Mouse (Mus musculus) lung, postnatal 4 days (tissue): ENCODE measurements around the gene Cntrl.
A peak's percentile ranks its signal among the peaks of the same experiment; 100 is the strongest.

ENCODE experiments used
- DNase-seq, 2 experiments: peaks; one replicate each; pipeline ENCODE4 v3.0.0; 2021

Gene Cntrl

GRCm38 (mm10) chr2:35131991-35132661, 22.8 kb downstream of the Cntrl start:
- DNase-seq: peak; percentile 97

GRCm38 (mm10) chr2:35132662-35133055, 23.4 kb downstream of the Cntrl start:
- DNase-seq: no peak

GRCm38 (mm10) chr2:35133891-35134290, 24.6 kb downstream of the Cntrl start:
- no peak for DNase-seq

GRCm38 (mm10) chr2:35138576-35138975, 29.3 kb downstream of the Cntrl start:
- no peak for DNase-seq

- DNase-seq: no peak
These were observed 32.4 kb downstream of the Cntrl start for GRCm38 (mm10) chr2:35141673-35142072.

- DNase-seq: no peak
These were observed 39.5 kb downstream of the Cntrl start for GRCm38 (mm10) chr2:35148806-35149205.

GRCm38 (mm10) chr2:35151303-35151882, 42.1 kb downstream of the Cntrl start:
- no peak for DNase-seq

- peak in 1 of 2 experiments; percentile 41 for DNase-seq
These were observed 43.9 kb downstream of the Cntrl start for GRCm38 (mm10) chr2:35153179-35153578.

- no peak for DNase-seq
These were observed 44.7 kb downstream of the Cntrl start for GRCm38 (mm10) chr2:35153844-35154554.

- no peak for DNase-seq
These were observed 47.7 kb downstream of the Cntrl start for GRCm38 (mm10) chr2:35156985-35157384.

- no peak for DNase-seq
These were observed 48.5 kb downstream of the Cntrl start for GRCm38 (mm10) chr2:35157836-35158235.

GRCm38 (mm10) chr2:35158358-35158757, 49.1 kb downstream of the Cntrl start:
- DNase-seq: no peak

- peak; percentile 48 to 49 for DNase-seq
These were observed 50.9 kb downstream of the Cntrl start for GRCm38 (mm10) chr2:35160206-35160605.

- DNase-seq: no peak
These were observed 52.7 kb downstream of the Cntrl start for GRCm38 (mm10) chr2:35161846-35162488.

- DNase-seq: no peak
These were observed 54.1 kb downstream of the Cntrl start for GRCm38 (mm10) chr2:35163396-35163795.

GRCm38 (mm10) chr2:35165416-35165815, 56.1 kb downstream of the Cntrl start:
- DNase-seq: no peak

GRCm38 (mm10) chr2:35166816-35167215, 57.5 kb downstream of the Cntrl start:
- no peak for DNase-seq

GRCm38 (mm10) chr2:35169452-35169851, 60.2 kb downstream of the Cntrl start:
- DNase-seq: no peak

GRCm38 (mm10) chr2:35171341-35171861, 62.1 kb downstream of the Cntrl start:
- DNase-seq: peak; percentile 78 to 92

GRCm38 (mm10) chr2:35172246-35172645, 63.0 kb downstream of the Cntrl start:
- DNase-seq: no peak

- DNase-seq: no peak
These were observed 64.4 kb downstream of the Cntrl start for GRCm38 (mm10) chr2:35173666-35174065.

- DNase-seq: peak in 1 of 2 experiments; percentile 42
These were observed 64.8 kb downstream of the Cntrl start for GRCm38 (mm10) chr2:35174100-35174499.
